In the genomic region with DNA sequence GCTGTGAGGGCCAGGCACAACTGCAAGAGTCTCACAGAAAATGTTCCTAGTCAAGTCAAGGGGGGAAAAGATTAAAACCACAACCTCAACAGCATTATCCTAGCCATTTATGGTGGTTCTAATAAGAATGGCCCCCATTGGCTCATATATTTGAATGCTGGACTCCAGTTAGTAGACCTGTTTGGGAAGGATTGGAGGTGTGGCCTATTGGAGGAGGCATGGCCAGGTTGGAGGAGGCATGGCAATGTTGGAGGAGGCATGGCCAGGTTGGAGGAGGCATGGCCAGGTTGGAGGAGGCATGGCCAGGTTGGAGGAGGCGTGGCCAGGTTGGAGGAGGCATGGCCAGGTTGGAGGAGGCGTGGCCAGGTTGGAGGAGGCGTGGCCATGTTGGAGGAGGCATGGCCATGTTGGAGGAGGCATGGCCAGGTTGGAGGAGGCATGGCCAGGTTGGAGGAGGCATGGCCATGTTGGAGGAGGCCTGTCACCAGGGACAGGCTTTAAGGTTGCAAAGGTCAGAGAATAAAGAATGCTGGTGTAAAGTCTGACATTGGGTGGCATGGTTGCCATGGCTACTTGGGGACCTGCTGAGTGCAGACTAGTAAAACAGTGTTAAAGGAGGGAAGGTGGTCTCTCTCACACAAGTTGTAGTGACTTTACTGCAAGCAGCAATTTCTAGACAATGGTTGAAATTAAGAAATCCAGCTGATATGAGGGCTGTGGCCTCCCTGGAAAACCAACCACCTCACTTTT, we compare ENCODE assay signal across 22 mouse cellular contexts. TPM values are rescaled to one million over a fixed set of nuclear protein-coding genes. Genes with fewer than 3 reads are reported as not detected.
DNase-seq lines count a peak whose midpoint lies in the region; ATAC-seq and TF ChIP-seq lines count a peak whose summit lies in the region.
"Had no signal": no experiment of that assay in that cellular context is flagged by ENCODE, and none has a peak within 500 bp of the region (broad histone marks: within the 10 kb centered on the region; RNA-seq: fewer than 3 reads in every experiment).

No protein-coding gene starts in this region.

- no peak for TF ChIP-seq CTCF in hindbrain, postnatal 0 days (IDR thresholded peaks at IDR 0.05; ENCODE audit: low read depth)
- no peak for TF ChIP-seq CTCF in olfactory bulb, adult 2 months (IDR thresholded peaks at IDR 0.05; ENCODE audit: insufficient read depth, low read depth, low read length)

- H3K9ac ChIP-seq in hindbrain, postnatal 0 days (replicated peaks; ENCODE audit: low read length): no peak overlapping the region
- H3K9ac ChIP-seq in neural tube, embryonic 13.5 days: no peak overlapping the region
- H3K9ac ChIP-seq in embryonic facial prominence, embryonic 15.5 days: no peak overlapping the region
- H3K9ac ChIP-seq: forebrain, postnatal 0 days; hindbrain, embryonic 15.5 days; liver, embryonic 13.5 days; midbrain, embryonic 15.5 days had no signal

- H3K9me3 ChIP-seq in hindbrain, embryonic 10.5 days: peaks cover 5% of the 10 kb centered on the region; the same call in 1 of the 2 replicates
- H3K9me3 ChIP-seq in hindbrain, postnatal 0 days (ENCODE audit: low read length): no peaks in the 10 kb centered on the region
- no peaks in the 10 kb centered on the region for H3K9me3 ChIP-seq in neural tube, embryonic 13.5 days
- no peaks in the 10 kb centered on the region for H3K9me3 ChIP-seq in embryonic facial prominence, embryonic 15.5 days (replicated peaks)
- H3K9me3 ChIP-seq: hindbrain, embryonic 15.5 days; midbrain, embryonic 15.5 days had no signal

- H3K4me1 ChIP-seq in hindbrain, embryonic 10.5 days (replicated peaks): peaks cover 26% of the 10 kb centered on the region
- H3K4me1 ChIP-seq in hindbrain, postnatal 0 days (ENCODE audit: insufficient read depth, low read length): 0 out of 2 replicates have a peak, but pooled peaks cover 5% of the 10 kb centered on the region
- peaks cover 22% of the 10 kb centered on the region; the same call in 1 of the 2 replicates for H3K4me1 ChIP-seq in neural tube, embryonic 13.5 days (replicated peaks)
- H3K4me1 ChIP-seq in embryonic facial prominence, embryonic 15.5 days: peaks cover 21% of the 10 kb centered on the region
- H3K4me1 ChIP-seq in olfactory bulb, adult 2 months (ENCODE audit: control insufficient read depth, insufficient read depth, low read length): peaks cover 18% of the 10 kb centered on the region
- H3K4me1 ChIP-seq: liver, embryonic 13.5 days had no signal

- 93% methylated on average over 3 of the region's 3 CpGs for whole genome bisulfite sequencing in hindbrain, embryonic 10.5 days
- 92% methylated on average over 3 of the region's 3 CpGs for WGBS in hindbrain, postnatal 0 days
- 92% methylated on average over 3 of the region's 3 CpGs for WGBS in neural tube, embryonic 13.5 days
- 91% methylated on average over 3 of the region's 3 CpGs for WGBS in embryonic facial prominence, embryonic 15.5 days
- 93% methylated on average over 3 of the region's 3 CpGs for WGBS in olfactory bulb, adult 2 months

- no peak for ATAC-seq in hindbrain, postnatal 0 days
- ATAC-seq in neural tube, embryonic 13.5 days (ENCODE audit: low read depth): no peak
- ATAC-seq in embryonic facial prominence, embryonic 15.5 days (ENCODE audit: insufficient number of reproducible peaks, low FRiP score, low TSS enrichment, low read depth): no peak
- ATAC-seq: forebrain, postnatal 0 days; intestine, postnatal 0 days; midbrain, embryonic 15.5 days had no signal

- no peaks in the 10 kb centered on the region for H3K36me3 ChIP-seq in hindbrain, embryonic 10.5 days
- H3K36me3 ChIP-seq in hindbrain, postnatal 0 days (ENCODE audit: insufficient read depth, low read length): no peaks in the 10 kb centered on the region
- H3K36me3 ChIP-seq in neural tube, embryonic 13.5 days: no peaks in the 10 kb centered on the region
- H3K36me3 ChIP-seq in embryonic facial prominence, embryonic 15.5 days: no peaks in the 10 kb centered on the region
- H3K36me3 ChIP-seq: hindbrain, embryonic 15.5 days; liver, embryonic 13.5 days; midbrain, embryonic 15.5 days had no signal

- TF ChIP-seq POLR2A in olfactory bulb, adult 2 months (IDR thresholded peaks at IDR 0.05; ENCODE audit: insufficient read depth, low read depth, low read length): no peak

- peak overlapping the region; percentile 24; the same call in 1 of the 2 replicates for H3K27ac ChIP-seq in hindbrain, embryonic 10.5 days
- H3K27ac ChIP-seq in hindbrain, postnatal 0 days: no peak overlapping the region
- H3K27ac ChIP-seq in neural tube, embryonic 13.5 days (replicated peaks): peak overlapping the region; percentile 62
- H3K27ac ChIP-seq in embryonic facial prominence, embryonic 15.5 days (replicated peaks): peak overlapping the region; percentile 70
- 0 out of 2 replicates have a peak overlapping the region, but pooled peaks have one; percentile 7 for H3K27ac ChIP-seq in olfactory bulb, adult 2 months (ENCODE audit: insufficient read depth, low read depth, low read length)
- H3K27ac ChIP-seq: kidney, postnatal 0 days; liver, embryonic 13.5 days; midbrain, embryonic 15.5 days had no signal

- no peaks in the 10 kb centered on the region for H3K27me3 ChIP-seq in hindbrain, embryonic 10.5 days (ENCODE audit: insufficient read depth, poor library complexity, severe bottlenecking)
- H3K27me3 ChIP-seq in hindbrain, postnatal 0 days (ENCODE audit: insufficient read depth, low read length): no peaks in the 10 kb centered on the region
- no peaks in the 10 kb centered on the region for H3K27me3 ChIP-seq in neural tube, embryonic 13.5 days
- H3K27me3 ChIP-seq in embryonic facial prominence, embryonic 15.5 days: peaks cover 4% of the 10 kb centered on the region; the same call in 1 of the 2 replicates
- H3K27me3 ChIP-seq: hindbrain, embryonic 15.5 days; liver, embryonic 13.5 days; midbrain, embryonic 15.5 days had no signal

- no peak overlapping the region for H3K4me2 ChIP-seq in hindbrain, postnatal 0 days (ENCODE audit: low read depth, low read length)
- H3K4me2 ChIP-seq in neural tube, embryonic 13.5 days: no peak overlapping the region
- H3K4me2 ChIP-seq in embryonic facial prominence, embryonic 15.5 days (replicated peaks): no peak overlapping the region
- H3K4me2 ChIP-seq: hindbrain, embryonic 15.5 days; liver, embryonic 13.5 days; midbrain, embryonic 15.5 days had no signal

- DNase-seq in hindbrain, embryonic 10.5 days (ENCODE audit: low spot score): no peak
- DNase-seq in hindbrain, postnatal 0 days (ENCODE audit: low spot score): no peak
- DNase-seq in neural tube, embryonic 10.5 days (ENCODE audit: extremely low spot score, low spot score): no peak
- DNase-seq in kidney, adult 18-20 months: no peak
- DNase-seq in retina, postnatal 1 day: no peak
- DNase-seq: adrenal gland, adult 8-10 months; cerebellum, adult 9-10 months; forebrain, postnatal 0 days; gastrocnemius, postnatal 36 days; heart, postnatal 10 days; layer of hippocampus, postnatal 36 days; liver, embryonic 13.5 days; lung, postnatal 36 days; thymus, postnatal 25 days had no signal

- no peak overlapping the region for H3K4me3 ChIP-seq in hindbrain, embryonic 10.5 days
- H3K4me3 ChIP-seq in hindbrain, postnatal 0 days (ENCODE audit: low read length): no peak overlapping the region
- H3K4me3 ChIP-seq in neural tube, embryonic 13.5 days: no peak overlapping the region
- H3K4me3 ChIP-seq in embryonic facial prominence, embryonic 15.5 days (replicated peaks): no peak overlapping the region
- no peak overlapping the region for H3K4me3 ChIP-seq in olfactory bulb, adult 2 months (ENCODE audit: insufficient read depth, low read depth, low read length)
- H3K4me3 ChIP-seq: erythroblast, embryonic 14.5 days; hindbrain, embryonic 15.5 days; liver, embryonic 13.5 days; midbrain, embryonic 15.5 days had no signal

RNA-seq across cellular contexts. Expression of a gene that starts 50.3 kb away (rescaled TPM):
- 0.39 and 0.56 TPM in 2 replicates for polyA plus RNA-seq in hindbrain, embryonic 10.5 days (2016; fragmentation: Nextera tagmentation; extraction: Ambion mirVana)
- 1.6 and 3.3 TPM in 2 replicates for total RNA-seq in hindbrain, postnatal 0 days (2014; rRNA removed)
- polyA plus RNA-seq in hindbrain, postnatal 0 days (2015; fragmentation: Nextera tagmentation; extraction: Ambion mirVana): 1.2 and 1.6 TPM in 2 replicates
- 0.83 and 0.99 TPM in 2 replicates for polyA plus RNA-seq in neural tube, embryonic 13.5 days (2015; fragmentation: Nextera tagmentation; extraction: Ambion mirVana)
- 0.80 and 1.1 TPM in 2 replicates for polyA plus RNA-seq in embryonic facial prominence, embryonic 15.5 days (2015; fragmentation: Nextera tagmentation; extraction: Ambion mirVana)
- not detected in 2 replicates for polyA plus RNA-seq in olfactory bulb, adult 2 months (2012; ENCODE audit: insufficient read depth, insufficient read length, low replicate concordance, missing spikeins)
